Mouse (Mus musculus) cerebellum, adult 2 months (tissue): ENCODE measurements around the gene Scd4.

Experiments used
- CTCF ChIP-seq: fragments of 200-500 bp; IDR thresholded peaks from 2 replicates; pipeline ENCODE4 v1.5.1; 2011; ENCODE audit warnings: low read depth, mild to moderate bottlenecking, control low read depth, low read length, moderate library complexity, borderline replicate concordance; ENCODE audit not compliant: insufficient read depth
- POLR2A ChIP-seq: fragments of 200-500 bp; IDR thresholded peaks from 2 replicates; pipeline ENCODE4 v1.6.1; 2011; ENCODE audit warnings: low read length, control low read depth, borderline replicate concordance; ENCODE audit not compliant: insufficient read depth

DNA sequence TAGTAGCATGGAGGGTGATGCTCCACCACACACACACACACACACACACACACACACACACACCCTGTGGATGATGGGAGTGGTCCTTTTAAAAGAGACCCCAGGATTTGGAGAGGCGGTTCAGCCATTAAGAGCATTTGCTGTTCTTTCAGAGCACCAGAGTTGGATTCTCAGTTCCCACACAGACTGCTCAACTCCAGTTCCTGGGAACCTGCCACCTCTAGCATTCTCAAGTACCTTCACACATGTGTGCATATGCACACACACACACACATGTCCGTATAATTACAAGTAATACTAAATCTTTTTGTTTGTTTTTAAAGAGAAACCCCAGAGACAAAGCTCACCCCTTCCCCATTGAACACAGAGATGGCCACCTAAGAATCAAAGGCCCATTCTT is 40.8 kb upstream of the Scd4 start:
- no peak for TF ChIP-seq CTCF
- no peak for TF ChIP-seq POLR2A
